7 mouse cellular contexts compared by ENCODE assay signal in the genomic region with DNA sequence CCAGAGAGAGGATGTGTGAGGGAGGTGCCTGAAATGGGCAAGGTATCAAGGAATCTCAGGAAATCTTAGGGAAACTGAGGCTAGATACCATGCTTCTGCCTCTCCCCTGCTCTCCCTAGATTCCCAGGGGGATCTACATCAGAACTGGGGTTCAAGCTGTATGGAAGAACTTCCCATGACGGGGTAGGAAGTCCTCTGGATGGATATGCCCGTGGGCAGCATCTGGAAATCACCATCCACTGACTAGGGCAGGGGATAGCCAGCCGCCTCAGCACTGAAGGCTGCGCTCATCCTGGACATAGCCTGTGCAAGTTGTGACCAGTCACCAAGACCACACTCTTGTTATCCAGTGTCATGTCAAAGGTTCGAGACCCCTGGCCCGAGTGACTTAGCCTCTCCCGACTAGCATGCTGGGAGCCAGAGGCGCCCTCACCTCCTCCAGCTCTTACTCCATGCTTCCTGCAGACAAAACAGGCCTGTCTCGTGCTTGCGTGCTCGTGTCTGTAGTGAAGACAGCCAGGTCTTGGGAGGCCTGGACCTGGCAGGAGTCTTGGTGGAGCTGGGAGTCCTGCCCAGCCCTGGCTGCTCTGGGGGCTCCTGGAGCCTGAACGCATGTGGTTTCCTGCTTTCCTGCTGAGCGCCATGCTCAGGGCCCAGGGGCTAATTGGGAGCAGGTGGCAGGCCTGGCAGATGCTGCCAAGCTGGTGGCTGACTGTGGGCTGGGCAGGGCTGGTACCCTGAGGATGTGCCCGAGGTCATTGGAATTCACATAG. TPM values are rescaled to one million over a fixed set of nuclear protein-coding genes. Genes with fewer than 3 reads are reported as not detected.
DNase-seq lines count a peak whose midpoint lies in the region; ATAC-seq and TF ChIP-seq lines count a peak whose summit lies in the region.

No protein-coding gene starts in this region.

- H3K9ac ChIP-seq in neural tube, embryonic 12.5 days: peak overlapping the region; percentile 80

- H3K4me1 ChIP-seq in limb, embryonic 10.5 days: peaks cover 53% of the 10 kb centered on the region
- peaks cover 31% of the 10 kb centered on the region for H3K4me1 ChIP-seq in neural tube, embryonic 12.5 days
- peaks cover 8% of the 10 kb centered on the region; the same call in 1 of the 2 replicates for H3K4me1 ChIP-seq in thymus, adult 2 months (replicated peaks; ENCODE audit: control insufficient read depth, insufficient read depth, low read length)

- no peaks in the 10 kb centered on the region for H3K9me3 ChIP-seq in limb, embryonic 10.5 days (replicated peaks)
- H3K9me3 ChIP-seq in neural tube, embryonic 12.5 days: peaks cover 4% of the 10 kb centered on the region; the same call in 1 of the 2 replicates

- WGBS in limb, embryonic 10.5 days: 47% methylated on average over 14 of the region's 14 CpGs
- WGBS in neural tube, embryonic 12.5 days: 53% methylated on average over 14 of the region's 14 CpGs
- 71% methylated on average over 14 of the region's 14 CpGs for WGBS in thymus, adult 2 months

- TF ChIP-seq CTCF in thymus, adult 2 months (IDR thresholded peaks at IDR 0.05; ENCODE audit: borderline replicate concordance, control insufficient read depth, extremely low read depth, insufficient read depth, low read length, poor library complexity): no peak

- peak; percentile 18; the same call in 1 of the 2 replicates for ATAC-seq in neural tube, embryonic 12.5 days (ENCODE audit: low FRiP score, low read depth)

- DNase-seq in brain, adult 2 months (ENCODE audit: low read depth, low spot score): peak; percentile 85
- peak; percentile 67 to 77 for DNase-seq in cerebellum, postnatal 14 days
- peak; percentile 41 to 45 for DNase-seq in heart, adult 18-20 months
- DNase-seq in limb, embryonic 10.5 days (ENCODE audit: low spot score): peak; percentile 60
- no peak for DNase-seq in thymus, adult 2 months
- no peak for DNase-seq in ovary, postnatal 14 days (ENCODE audit: low spot score)

- H3K4me3 ChIP-seq in limb, embryonic 10.5 days: peak overlapping the region; percentile 77
- H3K4me3 ChIP-seq in neural tube, embryonic 12.5 days: peak overlapping the region; percentile 66
- H3K4me3 ChIP-seq in thymus, adult 2 months (ENCODE audit: control insufficient read depth, insufficient read depth, low read length): no peak overlapping the region

- no peak for TF ChIP-seq POLR2A in thymus, adult 2 months (IDR thresholded peaks at IDR 0.05; ENCODE audit: control insufficient read depth, extremely low read depth, insufficient read depth, low read length, poor library complexity)

- peaks cover 66% of the 10 kb centered on the region for H3K36me3 ChIP-seq in limb, embryonic 10.5 days
- peaks cover 55% of the 10 kb centered on the region for H3K36me3 ChIP-seq in neural tube, embryonic 12.5 days
- H3K36me3 ChIP-seq in thymus, adult 2 months (ENCODE audit: control insufficient read depth, insufficient read depth, low read length): no peaks in the 10 kb centered on the region

- peak overlapping the region; percentile 96 for H3K27ac ChIP-seq in limb, embryonic 10.5 days
- peak overlapping the region; percentile 22; the same call in 1 of the 2 replicates for H3K27ac ChIP-seq in neural tube, embryonic 12.5 days
- no peak overlapping the region for H3K27ac ChIP-seq in thymus, adult 2 months (ENCODE audit: control insufficient read depth, insufficient read depth, low read length)

- H3K27me3 ChIP-seq in limb, embryonic 10.5 days (ENCODE audit: low read depth, poor library complexity, severe bottlenecking): no peaks in the 10 kb centered on the region
- no peaks in the 10 kb centered on the region for H3K27me3 ChIP-seq in neural tube, embryonic 12.5 days (replicated peaks)
- H3K27me3 ChIP-seq in thymus, adult 2 months (ENCODE audit: control insufficient read depth, insufficient read depth, low read length): peaks cover 3% of the 10 kb centered on the region; the same call in 1 of the 2 replicates

- H3K4me2 ChIP-seq in neural tube, embryonic 12.5 days (replicated peaks): peak overlapping the region; percentile 83

RNA-seq across cellular contexts. Expression of a gene that starts 1.5 kb away (rescaled TPM):
- 1 to 10 TPM; 1.6 to 2.5 TPM for total RNA-seq in heart, adult 18-20 months (2021)
- polyA plus RNA-seq in limb, embryonic 10.5 days (2016; fragmentation: Nextera tagmentation; extraction: Ambion mirVana): 444 and 521 TPM in 2 replicates
- polyA plus RNA-seq in neural tube, embryonic 12.5 days (2016; fragmentation: Nextera tagmentation; extraction: Ambion mirVana): 265 and 278 TPM in 2 replicates
- 6.1 and 7.0 TPM in 2 replicates for polyA plus RNA-seq in thymus, adult 2 months (2012; rRNA removed)

RNA-seq across cellular contexts. Expression of a gene that starts 25.1 kb away (rescaled TPM):
- total RNA-seq in heart, adult 18-20 months (2021): 10 to 100 TPM; 14.3 to 17.3 TPM
- 33.9 and 44.0 TPM in 2 replicates for polyA plus RNA-seq in limb, embryonic 10.5 days (2016; fragmentation: Nextera tagmentation; extraction: Ambion mirVana)
- 121 and 126 TPM in 2 replicates for polyA plus RNA-seq in neural tube, embryonic 12.5 days (2016; fragmentation: Nextera tagmentation; extraction: Ambion mirVana)
- 300 and 301 TPM in 2 replicates for polyA plus RNA-seq in thymus, adult 2 months (2012; rRNA removed)

RNA-seq across cellular contexts. Expression of a gene that starts 48.6 kb away (rescaled TPM):
- total RNA-seq in heart, adult 18-20 months (2021): 1 to 10 TPM; 4.1 to 4.3 TPM
- polyA plus RNA-seq in limb, embryonic 10.5 days (2016; fragmentation: Nextera tagmentation; extraction: Ambion mirVana): 10.6 and 11.4 TPM in 2 replicates
- 11.7 and 12.8 TPM in 2 replicates for polyA plus RNA-seq in neural tube, embryonic 12.5 days (2016; fragmentation: Nextera tagmentation; extraction: Ambion mirVana)
- polyA plus RNA-seq in thymus, adult 2 months (2012; rRNA removed): 12.9 and 17.6 TPM in 2 replicates

RNA-seq across cellular contexts. Expression of a gene that starts 50.7 kb away (rescaled TPM):
- 1,000 to 10,000 TPM; 1,306 to 1,387 TPM for total RNA-seq in heart, adult 18-20 months (2021)
- 428 and 436 TPM in 2 replicates for polyA plus RNA-seq in limb, embryonic 10.5 days (2016; fragmentation: Nextera tagmentation; extraction: Ambion mirVana)
- polyA plus RNA-seq in neural tube, embryonic 12.5 days (2016; fragmentation: Nextera tagmentation; extraction: Ambion mirVana): 403 and 410 TPM in 2 replicates
- 194 and 239 TPM in 2 replicates for polyA plus RNA-seq in thymus, adult 2 months (2012; rRNA removed)

Comparison
In these comparisons a context has a peak if more than half of its experiments do, and no peak if none do; other contexts are left out.
1. DNase-seq: peak in brain, adult 2 months (single experiment), cerebellum, postnatal 14 days (2 of 2), heart, adult 18-20 months (2 of 2) and limb, embryonic 10.5 days (single experiment); none in thymus, adult 2 months (single experiment) and ovary, postnatal 14 days (single experiment).
2. RNA of a gene that starts 1.5 kb away (polyA plus RNA-seq): 444 to 521 TPM in limb, embryonic 10.5 days and 265 to 278 TPM in neural tube, embryonic 12.5 days; 6.1 to 7.0 TPM in thymus, adult 2 months; every median in the first group is over 10 times any median in the second.